Mouse (Mus musculus) cerebellum, adult 2 months (tissue): Measurements from ENCODE around the gene Prkcb.

Source experiments
- CTCF ChIP-seq: fragments of 200-500 bp; IDR thresholded peaks from 2 replicates; pipeline ENCODE4 v1.5.1; 2011; ENCODE audit warnings: low read depth, mild to moderate bottlenecking, control low read depth, low read length, moderate library complexity, borderline replicate concordance; ENCODE audit not compliant: insufficient read depth
- POLR2A ChIP-seq: fragments of 200-500 bp; IDR thresholded peaks from 2 replicates; pipeline ENCODE4 v1.6.1; 2011; ENCODE audit warnings: low read length, control low read depth, borderline replicate concordance; ENCODE audit not compliant: insufficient read depth

GRCm38 (mm10) chr7:122296805-122297204, 8.3 kb downstream of the Prkcb start:
- TF ChIP-seq CTCF: no peak
- no peak for TF ChIP-seq POLR2A
